Mouse (Mus musculus) E14TG2a.4 (cell line): Measurements from ENCODE around the gene Pfdn5.

Experiments
- CTCF ChIP-seq: conservative IDR thresholded peaks from 2 replicates; pipeline ENCODE4 v1.5.1; 2014; ENCODE audit warnings: low read length
- NANOG ChIP-seq: IDR thresholded peaks from 2 replicates; pipeline ENCODE4 v1.6.1; 2014; ENCODE audit warnings: borderline replicate concordance, low read length, mixed read lengths
- POU5F1 ChIP-seq: IDR thresholded peaks from 2 replicates; pipeline ENCODE4 v1.6.1; 2014; ENCODE audit warnings: low read length, borderline replicate concordance

DNA sequence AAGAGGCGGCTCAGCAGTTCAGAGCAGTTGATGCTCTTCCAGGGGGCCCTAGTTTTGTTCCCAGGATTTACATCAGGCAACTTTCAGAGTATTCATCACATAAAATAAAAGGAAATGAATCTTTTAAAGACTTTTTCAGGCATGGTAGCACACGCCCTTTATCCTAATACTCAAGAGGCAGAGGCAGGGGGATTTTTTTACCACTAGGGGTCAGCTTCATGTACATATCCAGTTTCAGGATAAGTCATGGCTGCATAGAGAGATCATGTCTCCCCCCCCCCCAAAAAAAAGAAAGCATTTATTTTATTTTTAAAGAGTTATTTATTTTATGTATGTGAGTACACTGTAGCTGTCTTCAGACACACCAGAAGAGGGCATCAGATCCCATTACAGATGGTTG lies 28.1 kb downstream of the Pfdn5 start:
- peak; percentile 31 for TF ChIP-seq CTCF
- TF ChIP-seq NANOG, result no peak
- no peak for TF ChIP-seq POU5F1
